Comparison of ENCODE assay signal across 15 mouse cellular contexts in genomic region chr2:135394698-135395097, GRCm38 (mm10).
"Had no signal": no experiment of that assay in that cellular context is flagged by ENCODE, and none has a peak within 500 bp of the region (broad histone marks: within the 10 kb centered on the region; RNA-seq: fewer than 3 reads in every experiment).

No protein-coding gene starts in this region.

- H3K4me3 ChIP-seq: neural tube, embryonic 15.5 days; stomach, embryonic 15.5 days had no signal

- H3K27me3 ChIP-seq: neural tube, embryonic 15.5 days; stomach, embryonic 15.5 days had no signal

- H3K9ac ChIP-seq: neural tube, embryonic 15.5 days; stomach, embryonic 15.5 days had no signal

- H3K9me3 ChIP-seq: neural tube, embryonic 15.5 days; stomach, embryonic 15.5 days had no signal

- H3K4me2 ChIP-seq: neural tube, embryonic 15.5 days; stomach, embryonic 15.5 days had no signal

- H3K36me3 ChIP-seq: neural tube, embryonic 15.5 days; stomach, embryonic 15.5 days had no signal

- H3K4me1 ChIP-seq: neural tube, embryonic 15.5 days; stomach, embryonic 15.5 days had no signal

- DNase-seq: retina, postnatal 1 day; right cerebral cortex, adult 18-20 months; right cerebral cortex, postnatal 14 days; right cerebral cortex, postnatal 25 days; right cerebral cortex, postnatal 4 days; spleen, adult 18-20 months; thymus, adult 18-20 months; thymus, adult 2 months; thymus, postnatal 14 days; thymus, postnatal 25 days; thymus, postnatal 36 days; thymus, postnatal 4 days had no signal

- H3K27ac ChIP-seq: neural tube, embryonic 15.5 days; stomach, embryonic 15.5 days; stomach, postnatal 0 days had no signal
